Mouse (Mus musculus) cerebellum, adult 2 months (tissue): ENCODE data around the gene Fbxo44. TPM values are rescaled to one million over a fixed set of nuclear protein-coding genes. Genes with fewer than 3 reads are reported as not detected.
"Not testable (repeated sequence)": the region's sequence is repeated elsewhere in the genome, so short reads cannot be mapped to it uniquely, and the experiment has no call there.

ENCODE experiments used
- DNase-seq, 2 experiments: peaks; one replicate each; pipeline ENCODE4 v3.0.0; 2021
- H3K27ac ChIP-seq: fragments of 200-500 bp; 2 replicates; pipeline ENCODE4 v1.5.1; 2012; ENCODE audit warnings: low read length, control low read depth, inconsistent platforms; ENCODE audit not compliant: insufficient read depth
- H3K27me3 ChIP-seq: fragments of 200-500 bp; 2 replicates; pipeline ENCODE4 v1.6.1; 2012; ENCODE audit warnings: inconsistent platforms, mild to moderate bottlenecking, low read length, moderate library complexity; ENCODE audit not compliant: control insufficient read depth, insufficient read depth
- H3K4me1 ChIP-seq: fragments of 200-500 bp; 2 replicates; pipeline ENCODE4 v1.6.1; 2011; ENCODE audit warnings: low read length; ENCODE audit not compliant: control insufficient read depth, insufficient read depth
- H3K4me3 ChIP-seq: fragments of 200-500 bp; replicated peaks from 2 replicates; pipeline ENCODE3; 2011; ENCODE audit warnings: mild to moderate bottlenecking, low read depth, low read length, control low read depth; ENCODE audit not compliant: insufficient read depth
- CTCF ChIP-seq: fragments of 200-500 bp; IDR thresholded peaks from 2 replicates; pipeline ENCODE4 v1.5.1; 2011; ENCODE audit warnings: low read depth, mild to moderate bottlenecking, control low read depth, low read length, moderate library complexity, borderline replicate concordance; ENCODE audit not compliant: insufficient read depth
- POLR2A ChIP-seq: fragments of 200-500 bp; IDR thresholded peaks from 2 replicates; pipeline ENCODE4 v1.6.1; 2011; ENCODE audit warnings: low read length, control low read depth, borderline replicate concordance; ENCODE audit not compliant: insufficient read depth
- WGBS: fragments of 180-500 bp; shearing (Covaris S2); methylation state at CpG from one replicate; pipeline ENCODE4 v1.1.7; 2018; 5-methylcytosine and 5-hydroxymethylcytosine counted together
- polyA plus RNA-seq: library from polyadenylated mRNA; depleted of rRNA; stranded (reverse); fragments of >200 nt; gene quantifications from 2 replicates; pipeline ENCODE4 v1.2.3, GENCODE M21; 2012; rRNA removed

Gene Fbxo44
- 226 and 240 TPM in 2 replicates for polyA plus RNA-seq

DNA sequence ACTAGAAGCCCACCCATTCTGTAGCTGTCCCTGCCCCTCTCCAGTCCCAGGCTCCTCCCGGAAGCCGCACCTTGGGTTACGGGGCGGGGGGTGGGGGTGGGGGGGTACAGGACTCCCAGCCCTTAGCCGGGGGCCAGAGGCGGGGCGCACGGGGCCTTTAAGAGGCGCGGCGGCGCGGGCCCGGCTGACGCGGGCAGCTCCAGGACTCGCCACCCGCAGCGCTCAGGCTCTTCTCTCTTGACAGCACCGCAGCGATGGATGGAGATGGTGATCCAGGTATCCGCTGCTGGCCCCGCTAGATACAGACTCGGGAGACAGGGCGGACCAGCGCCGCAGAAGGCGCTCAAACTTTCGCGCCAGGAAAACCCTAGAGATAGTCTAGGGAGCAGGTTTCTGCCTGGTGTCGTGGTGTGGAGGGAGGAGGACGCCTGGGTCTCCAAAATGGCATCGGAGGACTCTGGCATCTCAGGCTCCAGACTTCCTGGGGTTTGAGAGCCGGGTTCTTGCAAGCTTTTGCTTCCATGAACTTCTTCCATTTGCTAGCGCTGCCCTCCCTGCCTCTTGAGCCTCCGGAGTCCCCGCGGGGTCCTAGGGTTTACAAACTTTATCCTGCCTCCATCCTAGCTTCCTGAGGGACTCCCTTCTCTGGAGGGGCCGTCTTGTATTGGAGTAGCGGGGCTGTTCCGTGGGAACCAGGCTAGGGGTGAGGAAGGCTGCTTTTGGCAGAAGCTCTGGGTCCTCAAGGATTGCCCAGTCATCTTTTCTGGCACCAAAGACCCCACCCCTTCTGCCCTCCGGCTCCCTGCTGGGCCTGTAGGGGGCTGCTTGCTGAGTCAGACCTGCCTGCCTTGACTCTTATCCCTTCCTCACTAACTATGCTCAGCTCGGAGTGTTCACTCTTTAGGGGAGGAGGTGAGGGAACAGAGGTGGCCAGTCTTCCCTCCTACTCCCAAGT is at the start of gene Fbxo44, which contains the start of gene Fbxo2:
Gene Fbxo44, minus strand, starts transcription at position 47 of the 955 bp plus-strand sequence.
Gene Fbxo2, plus strand, starts transcription at position 186 of the 955 bp plus-strand sequence.
- DNase-seq = peak; percentile 70 to 73
- peaks cover 14% of the 10 kb centered on the region for H3K4me1 ChIP-seq
- no peaks in the 10 kb centered on the region for H3K27me3 ChIP-seq
- peak within 1 kb of the TSS; percentile 83 for H3K27ac ChIP-seq
- peak within 1 kb of the TSS; percentile 86 for H3K4me3 ChIP-seq
- no peak for TF ChIP-seq POLR2A
- no peak for TF ChIP-seq CTCF
- WGBS = 6% methylated on average over 43 of the region's 43 CpGs

- Histone ChIP-seq H3K4me1 (no peaks in the 10 kb centered on the region), H3K4me3 (no peak overlapping the region), H3K27ac (no peak overlapping the region), H3K27me3 (no peaks in the 10 kb centered on the region)
- no peak for TF ChIP-seq POLR2A
- no peak for TF ChIP-seq CTCF
- no peak for DNase-seq
- WGBS = 73% methylated on average over 6 of the region's 6 CpGs
Observed at GRCm38 (mm10) chr4:148204873-148205232, 44.6 kb upstream of the Fbxo44 start.

- TF ChIP-seq POLR2A (no peak), CTCF (no peak)
- no peak for DNase-seq
- 56% methylated on average over 15 of the region's 15 CpGs for WGBS
Observed at GRCm38 (mm10) chr4:148204061-148204872, 44.0 kb upstream of the Fbxo44 start.

DNA sequence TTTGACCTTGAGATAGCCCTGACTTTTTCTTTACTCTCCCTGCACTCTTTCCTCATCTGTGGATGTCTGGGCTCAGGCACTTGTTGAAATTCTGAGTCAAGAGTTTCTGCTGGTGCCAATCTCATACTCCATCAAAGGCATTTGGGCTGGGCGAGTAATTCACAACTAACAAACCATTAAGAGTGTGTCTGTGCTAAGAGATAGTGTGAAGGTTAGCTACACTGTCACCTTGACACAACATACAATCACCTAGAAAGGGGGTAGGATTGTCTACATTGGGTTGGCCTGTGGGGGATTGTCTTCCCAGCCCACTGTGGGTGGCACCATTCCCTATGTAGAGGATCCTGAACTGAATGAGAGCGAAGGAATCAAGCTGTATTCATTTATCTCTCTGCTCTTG is 43.3 kb upstream of the Fbxo44 start:
- 88% methylated on average over 2 of the region's 2 CpGs for WGBS
- DNase-seq = no peak
- no peak for TF ChIP-seq CTCF
- TF ChIP-seq POLR2A = no peak
- Histone ChIP-seq H3K4me1 (no peaks in the 10 kb centered on the region), H3K4me3 (no peak overlapping the region), H3K27me3 (no peaks in the 10 kb centered on the region), H3K27ac (no peak overlapping the region)

More at GRCm38 (mm10) chr4:148204061-148204872, 44.0 kb upstream of the Fbxo44 start:
- H3K27ac ChIP-seq = no peak overlapping the region
- no peaks in the 10 kb centered on the region for H3K27me3 ChIP-seq
- no peaks in the 10 kb centered on the region for H3K4me1 ChIP-seq
- no peak overlapping the region for H3K4me3 ChIP-seq

GRCm38 (mm10) chr4:148198721-148199120 is 38.4 kb upstream of the Fbxo44 start:
- H3K27me3 ChIP-seq = no peaks in the 10 kb centered on the region
- H3K4me3 ChIP-seq = no peak overlapping the region
- H3K4me1 ChIP-seq = no peaks in the 10 kb centered on the region
- no peak overlapping the region for H3K27ac ChIP-seq
- DNase-seq = no peak
- TF ChIP-seq POLR2A (no peak), CTCF (no peak)
- 54% methylated on average over 10 of the region's 10 CpGs for WGBS

- no peak for TF ChIP-seq POLR2A
- TF ChIP-seq CTCF = no peak
- Histone ChIP-seq H3K27ac (no peak overlapping the region), H3K27me3 (no peaks in the 10 kb centered on the region), H3K4me1 (no peaks in the 10 kb centered on the region), H3K4me3 (no peak overlapping the region)
- DNase-seq = no peak
Observed at GRCm38 (mm10) chr4:148194400-148194799, 34.1 kb upstream of the Fbxo44 start.

GRCm38 (mm10) chr4:148192707-148193245 is 32.5 kb upstream of the Fbxo44 start:
- Histone ChIP-seq H3K27ac (no peak overlapping the region), H3K27me3 (no peaks in the 10 kb centered on the region), H3K4me3 (no peak overlapping the region), H3K4me1 (no peaks in the 10 kb centered on the region)
- TF ChIP-seq POLR2A (no peak), CTCF (no peak)
- 41% methylated on average over 11 of the region's 11 CpGs for WGBS
- DNase-seq = no peak

GRCm38 (mm10) chr4:148188767-148189166 is 28.5 kb upstream of the Fbxo44 start:
- 88% methylated on average over 1 of the region's 1 CpGs for WGBS
- not testable (repeated sequence) for H3K4me1 ChIP-seq, H3K27me3 ChIP-seq, H3K4me3 ChIP-seq, DNase-seq, H3K27ac ChIP-seq
